Mouse (Mus musculus): ENCODE results near the gene Afp. TPM values are rescaled to one million over a fixed set of nuclear protein-coding genes. Genes with fewer than 3 reads are reported as not detected.

The Afp gene
- polyA plus RNA-seq, 1 experiment from 2014 or later, result 3.2 TPM

DNA sequence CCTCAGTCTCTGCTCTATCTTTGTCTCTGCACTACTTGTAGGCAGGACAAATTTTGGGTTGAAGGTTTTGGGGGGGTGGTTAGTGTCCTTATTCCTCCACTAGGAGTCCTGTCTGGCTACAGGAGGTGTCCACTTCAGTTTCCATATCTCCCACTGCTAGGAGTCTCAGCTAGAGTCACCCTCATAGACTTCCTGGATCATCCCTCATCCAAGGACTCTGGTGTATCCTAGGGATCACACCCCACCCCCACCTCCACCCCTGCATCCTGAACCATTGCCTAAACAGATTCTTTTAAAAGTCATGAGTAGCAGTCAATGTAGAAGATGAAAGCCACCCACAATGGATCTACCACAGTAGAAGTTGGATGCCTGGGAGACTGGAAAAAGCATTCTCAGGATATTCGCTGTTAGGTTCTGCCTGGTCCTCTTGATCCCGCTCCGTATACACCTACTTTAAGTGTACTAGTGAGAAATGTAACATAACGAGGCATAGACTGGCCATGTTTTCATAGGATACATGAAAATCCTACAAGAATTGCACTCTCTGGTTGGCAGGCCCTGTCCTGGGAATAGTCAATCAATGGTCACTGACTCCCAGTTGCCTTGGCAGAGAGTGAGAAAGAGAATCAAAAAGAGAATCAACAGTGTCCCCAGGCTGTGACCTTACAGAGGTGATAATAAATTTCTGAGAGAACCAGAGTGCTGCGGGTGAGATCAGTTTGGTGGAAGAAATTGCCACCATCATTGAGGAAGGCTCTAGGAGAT, 19.5 kb downstream of the Afp start:
- H3K27ac ChIP-seq, result no peak overlapping the region
- 92% methylated on average over 5 of the region's 5 CpGs for WGBS
- H3K36me3 ChIP-seq, result no peaks in the 10 kb centered on the region

GRCm38 (mm10) chr5:90512288-90512955, 21.9 kb downstream of the Afp start:
- no peaks in the 10 kb centered on the region for H3K27me3 ChIP-seq
- H3K9me3 ChIP-seq, result no peaks in the 10 kb centered on the region
- H3K27ac ChIP-seq, result no peak overlapping the region
- 72% methylated on average over 6 of the region's 6 CpGs for WGBS
- H3K4me1 ChIP-seq, result no peaks in the 10 kb centered on the region
- ATAC-seq (ENCODE audit: insufficient number of reproducible peaks, insufficient read depth, low FRiP score, low TSS enrichment), result no peak
- no peak overlapping the region for H3K9ac ChIP-seq
- no peak overlapping the region for H3K4me3 ChIP-seq
- H3K4me2 ChIP-seq (replicated peaks), result no peak overlapping the region
- no peaks in the 10 kb centered on the region for H3K36me3 ChIP-seq

More for the DNA sequence above, 19.5 kb downstream of the Afp start:
- Histone ChIP-seq H3K9me3 (no peaks in the 10 kb centered on the region), H3K4me3 (no peak overlapping the region), H3K27me3 (no peaks in the 10 kb centered on the region), H3K9ac (no peak overlapping the region), H3K4me1 (no peaks in the 10 kb centered on the region), H3K4me2 (replicated peaks) (no peak overlapping the region)
- ATAC-seq (ENCODE audit: insufficient number of reproducible peaks, insufficient read depth, low FRiP score, low TSS enrichment), result no peak

DNA sequence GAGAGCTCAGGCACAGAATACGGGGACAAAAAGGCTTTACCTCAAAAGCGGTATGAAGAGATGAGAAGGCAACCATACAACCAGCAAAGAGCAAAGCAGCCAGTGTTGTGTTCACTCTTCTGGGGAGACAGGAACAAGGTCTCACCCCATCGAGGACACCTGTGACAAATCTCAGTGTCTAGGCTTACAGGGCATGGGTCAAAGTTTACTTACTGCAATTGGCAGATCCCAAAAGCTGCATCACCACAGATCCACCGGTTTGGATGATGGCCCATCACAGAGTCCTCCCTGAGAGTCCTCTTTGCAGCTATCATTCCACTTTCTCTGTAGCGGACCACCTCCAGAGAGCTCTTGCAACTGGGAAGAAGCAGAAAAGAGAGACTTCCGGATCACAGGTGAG, 25.0 kb downstream of the Afp start:
- H3K9me3 ChIP-seq, result no peaks in the 10 kb centered on the region
- no peak for ATAC-seq (ENCODE audit: insufficient number of reproducible peaks, insufficient read depth, low FRiP score, low TSS enrichment)
- 91% methylated on average over 6 of the region's 6 CpGs for WGBS

DNA sequence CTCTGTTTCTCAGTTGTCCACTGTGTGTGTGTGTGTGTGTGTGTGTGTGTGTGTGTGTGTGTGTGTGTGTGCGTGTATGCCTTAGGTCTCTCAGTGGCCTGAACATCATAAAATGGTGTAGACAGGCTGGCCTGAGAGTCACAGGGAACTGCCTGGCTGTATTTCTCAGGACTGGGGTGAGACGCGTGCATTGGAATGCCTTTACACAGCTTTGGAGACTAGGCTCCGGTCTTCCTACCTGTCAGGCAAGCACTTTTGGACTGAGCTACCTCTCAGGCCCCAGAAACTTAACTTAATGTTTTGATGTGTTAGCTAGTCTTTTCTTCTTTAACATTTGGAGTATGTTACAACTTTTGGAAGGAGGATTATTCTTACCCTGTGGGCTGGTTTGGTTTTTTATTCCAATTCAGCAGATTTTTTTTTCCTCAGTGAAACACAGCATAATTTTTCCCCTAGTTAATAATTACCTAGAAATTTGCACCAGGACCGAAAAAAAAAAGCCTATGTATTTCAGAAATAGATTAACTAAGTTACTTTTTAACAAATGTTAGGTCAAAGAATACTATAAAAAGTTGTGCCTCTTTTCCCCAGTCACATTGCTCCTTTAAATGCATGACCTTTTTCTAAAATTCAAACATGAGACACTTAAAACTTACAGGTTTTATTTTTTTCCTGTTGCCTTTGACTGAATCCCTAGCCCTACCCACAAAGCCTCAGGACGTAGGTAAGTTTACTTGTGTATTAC, 28.0 kb downstream of the Afp start, which contains the start of gene Afm:
Gene Afm (plus strand): TSS at position 577 of the 745 bp plus-strand sequence.
- 83% methylated on average over 6 of the region's 6 CpGs for WGBS
- Histone ChIP-seq H3K4me2 (replicated peaks) (no peak within 1 kb of the TSS), H3K27ac (no peak within 1 kb of the TSS), H3K4me1 (no peaks in the 10 kb centered on the region), H3K9me3 (no peaks in the 10 kb centered on the region), H3K27me3 (no peaks in the 10 kb centered on the region), H3K9ac (no peak within 1 kb of the TSS), H3K36me3 (no peaks in the 10 kb centered on the region), H3K4me3 (no peak within 1 kb of the TSS)
- ATAC-seq (ENCODE audit: insufficient number of reproducible peaks, insufficient read depth, low FRiP score, low TSS enrichment), result no peak

More for the DNA sequence above, 25.0 kb downstream of the Afp start:
- H3K4me2 ChIP-seq (replicated peaks), result no peak overlapping the region
- H3K4me3 ChIP-seq, result no peak overlapping the region
- no peak overlapping the region for H3K9ac ChIP-seq
- H3K27ac ChIP-seq, result no peak overlapping the region
- no peaks in the 10 kb centered on the region for H3K36me3 ChIP-seq
- no peaks in the 10 kb centered on the region for H3K4me1 ChIP-seq
- H3K27me3 ChIP-seq, result no peaks in the 10 kb centered on the region

GRCm38 (mm10) chr5:90551191-90551590, 60.7 kb downstream of the Afp start:
- Histone ChIP-seq H3K4me3 (no peak overlapping the region), H3K27ac (no peak overlapping the region), H3K9ac (no peak overlapping the region), H3K4me2 (replicated peaks) (no peak overlapping the region), H3K27me3 (no peaks in the 10 kb centered on the region), H3K9me3 (no peaks in the 10 kb centered on the region), H3K4me1 (no peaks in the 10 kb centered on the region), H3K36me3 (no peaks in the 10 kb centered on the region)
- 83% methylated on average over 8 of the region's 8 CpGs for WGBS
- no peak for ATAC-seq (ENCODE audit: insufficient number of reproducible peaks, insufficient read depth, low FRiP score, low TSS enrichment)

- 72% methylated on average over 3 of the region's 3 CpGs for WGBS
- H3K36me3 ChIP-seq, result no peaks in the 10 kb centered on the region
- no peaks in the 10 kb centered on the region for H3K4me1 ChIP-seq
- H3K27ac ChIP-seq, result no peak overlapping the region
- no peak overlapping the region for H3K4me2 ChIP-seq (replicated peaks)
- ATAC-seq (ENCODE audit: insufficient number of reproducible peaks, insufficient read depth, low FRiP score, low TSS enrichment), result no peak
- no peak overlapping the region for H3K9ac ChIP-seq
- H3K27me3 ChIP-seq, result no peaks in the 10 kb centered on the region
- no peak overlapping the region for H3K4me3 ChIP-seq
- no peaks in the 10 kb centered on the region for H3K9me3 ChIP-seq
These were observed 65.5 kb downstream of the Afp start for GRCm38 (mm10) chr5:90556052-90556451.

Other genes with a start within 250 kb of the Afp start
- gene Ankrd17, start 124.2 kb upstream of the Afp start, polyA plus RNA-seq (2016; fragmentation: Nextera tagmentation; extraction: Ambion mirVana), result 31.6 and 32.0 TPM in 2 replicates
- 6.2 and 8.8 TPM in 2 replicates for gene Gm9958, start 123.5 kb upstream of the Afp start, polyA plus RNA-seq (2016; fragmentation: Nextera tagmentation; extraction: Ambion mirVana)
- gene Alb, start 29.8 kb upstream of the Afp start, polyA plus RNA-seq (2016; fragmentation: Nextera tagmentation; extraction: Ambion mirVana), result 0.39 and 0.65 TPM in 2 replicates
- gene Afm, start 28.2 kb downstream of the Afp start, polyA plus RNA-seq (2016; fragmentation: Nextera tagmentation; extraction: Ambion mirVana), result not detected in 2 replicates
- gene 5830473C10Rik, start 70.4 kb downstream of the Afp start, polyA plus RNA-seq (2016; fragmentation: Nextera tagmentation; extraction: Ambion mirVana), result 0.13 TPM in 1 of 2 replicates, not detected in the other
- gene Rassf6, start 149.9 kb downstream of the Afp start, polyA plus RNA-seq (2016; fragmentation: Nextera tagmentation; extraction: Ambion mirVana), result 0.27 and 0.87 TPM in 2 replicates

Data from embryonic facial prominence, embryonic 12.5 days (tissue).